ENCODE assay signal across 16 mouse cellular contexts in the genomic region with DNA sequence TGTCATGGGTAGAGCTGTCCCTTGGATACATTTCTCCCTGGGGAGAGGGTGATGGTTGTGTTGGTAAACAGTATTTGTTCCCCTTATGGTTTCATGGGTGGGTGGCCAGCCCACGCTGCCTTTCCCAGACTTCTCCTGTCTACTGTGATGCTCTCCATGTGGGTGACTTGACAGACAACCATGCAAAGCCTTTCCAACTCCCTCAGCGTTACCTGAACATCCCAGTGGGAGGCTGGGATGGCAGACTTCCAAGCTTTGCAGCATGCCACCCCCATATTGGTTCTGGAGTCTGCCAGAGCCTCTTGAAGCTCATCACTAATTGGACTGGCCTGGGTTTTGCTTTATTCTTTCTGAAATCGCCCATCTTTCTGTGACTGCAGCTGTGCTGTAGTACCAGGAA.
DNase-seq lines count a peak whose midpoint lies in the region; ATAC-seq lines count a peak whose summit lies in the region.
"Had no signal": no experiment of that assay in that cellular context is flagged by ENCODE, and none has a peak within 500 bp of the region (broad histone marks: within the 10 kb centered on the region; RNA-seq: fewer than 3 reads in every experiment).

No protein-coding gene starts in this region.

- no peak overlapping the region for H3K27ac ChIP-seq in hindbrain, embryonic 16.5 days (ENCODE audit: low read depth, low read length)
- H3K27ac ChIP-seq in midbrain, embryonic 14.5 days (replicated peaks; ENCODE audit: low read depth, low read length) = no peak overlapping the region
- no peak overlapping the region for H3K27ac ChIP-seq in kidney, embryonic 14.5 days (ENCODE audit: low read depth, low read length)
- H3K27ac ChIP-seq: forebrain, embryonic 15.5 days; heart, embryonic 15.5 days; hindbrain, embryonic 13.5 days; liver, embryonic 15.5 days had no signal

- 73% methylated on average over 3 of the region's 3 CpGs for WGBS in hindbrain, embryonic 16.5 days
- WGBS in midbrain, embryonic 14.5 days = 63% methylated on average over 3 of the region's 3 CpGs
- WGBS in kidney, embryonic 14.5 days = 81% methylated on average over 3 of the region's 3 CpGs

- ATAC-seq in hindbrain, embryonic 16.5 days = no peak
- ATAC-seq in midbrain, embryonic 14.5 days (ENCODE audit: low FRiP score, low TSS enrichment) = no peak
- no peak for ATAC-seq in kidney, embryonic 14.5 days (ENCODE audit: low FRiP score, low TSS enrichment)
- ATAC-seq: forebrain, embryonic 15.5 days had no signal

- H3K36me3 ChIP-seq in hindbrain, embryonic 16.5 days (ENCODE audit: control insufficient read depth, insufficient read depth, low read length) = no peaks in the 10 kb centered on the region
- no peaks in the 10 kb centered on the region for H3K36me3 ChIP-seq in midbrain, embryonic 14.5 days (ENCODE audit: control insufficient read depth, insufficient read depth, low read length)
- H3K36me3 ChIP-seq in kidney, embryonic 14.5 days (ENCODE audit: control insufficient read depth, insufficient read depth, low read length) = no peaks in the 10 kb centered on the region
- H3K36me3 ChIP-seq: forebrain, embryonic 15.5 days; heart, embryonic 15.5 days; hindbrain, embryonic 13.5 days; liver, embryonic 15.5 days had no signal

- no peaks in the 10 kb centered on the region for H3K9me3 ChIP-seq in hindbrain, embryonic 16.5 days (ENCODE audit: control insufficient read depth, low read length)
- H3K9me3 ChIP-seq in midbrain, embryonic 14.5 days (ENCODE audit: control insufficient read depth, low read length) = no peaks in the 10 kb centered on the region
- no peaks in the 10 kb centered on the region for H3K9me3 ChIP-seq in kidney, embryonic 14.5 days (ENCODE audit: control insufficient read depth, low read length)
- H3K9me3 ChIP-seq: forebrain, embryonic 15.5 days; heart, embryonic 15.5 days; hindbrain, embryonic 13.5 days; liver, embryonic 15.5 days had no signal

- DNase-seq in brain, adult 2 months (ENCODE audit: low read depth, low spot score) = peak; percentile 92
- DNase-seq in frontal cortex, postnatal 25 days (ENCODE audit: low spot score in 2 of 2) = peak; percentile 39 to 59
- peak; percentile 28 to 40 for DNase-seq in layer of hippocampus, postnatal 25 days (ENCODE audit: extremely low spot score in 1 of 2, low spot score in 1 of 2)
- peak; percentile 87 for DNase-seq in right cerebral cortex, adult 18-20 months
- DNase-seq in midbrain, embryonic 14.5 days = no peak
- DNase-seq in retina, postnatal 1 day = no peak
- DNase-seq: cerebellum, adult 11-12 months; gastrocnemius, postnatal 36 days; kidney, adult 18-20 months; thymus, adult 2 months had no signal

- H3K4me2 ChIP-seq in hindbrain, embryonic 16.5 days (ENCODE audit: low read length) = no peak overlapping the region
- no peak overlapping the region for H3K4me2 ChIP-seq in midbrain, embryonic 14.5 days (ENCODE audit: low read length)
- no peak overlapping the region for H3K4me2 ChIP-seq in kidney, embryonic 14.5 days (replicated peaks; ENCODE audit: low read depth, low read length)
- H3K4me2 ChIP-seq: forebrain, embryonic 15.5 days; heart, embryonic 15.5 days; hindbrain, embryonic 13.5 days; liver, embryonic 15.5 days had no signal

- H3K27me3 ChIP-seq in hindbrain, embryonic 16.5 days (replicated peaks; ENCODE audit: control insufficient read depth, insufficient read depth, low read length) = no peaks in the 10 kb centered on the region
- H3K27me3 ChIP-seq in midbrain, embryonic 14.5 days (ENCODE audit: control insufficient read depth, insufficient read depth, low read length) = no peaks in the 10 kb centered on the region
- H3K27me3 ChIP-seq in kidney, embryonic 14.5 days (ENCODE audit: control insufficient read depth, insufficient read depth, low read length) = no peaks in the 10 kb centered on the region
- H3K27me3 ChIP-seq: forebrain, embryonic 15.5 days; heart, embryonic 15.5 days; liver, embryonic 15.5 days had no signal

- H3K9ac ChIP-seq in hindbrain, embryonic 16.5 days (ENCODE audit: low read depth, low read length) = no peak overlapping the region
- no peak overlapping the region for H3K9ac ChIP-seq in midbrain, embryonic 14.5 days (replicated peaks; ENCODE audit: low read length)
- H3K9ac ChIP-seq in kidney, embryonic 14.5 days (ENCODE audit: low read depth, low read length) = no peak overlapping the region
- H3K9ac ChIP-seq: forebrain, embryonic 15.5 days; heart, embryonic 15.5 days; hindbrain, embryonic 13.5 days; liver, embryonic 15.5 days had no signal

- H3K4me3 ChIP-seq in hindbrain, embryonic 16.5 days (ENCODE audit: low read length) = no peak overlapping the region
- H3K4me3 ChIP-seq in midbrain, embryonic 14.5 days (replicated peaks; ENCODE audit: low read depth, low read length) = no peak overlapping the region
- H3K4me3 ChIP-seq in kidney, embryonic 14.5 days (ENCODE audit: low read length) = no peak overlapping the region
- H3K4me3 ChIP-seq: forebrain, embryonic 15.5 days; heart, embryonic 15.5 days; hindbrain, embryonic 13.5 days; liver, embryonic 15.5 days had no signal

- H3K4me1 ChIP-seq in hindbrain, embryonic 16.5 days (ENCODE audit: control insufficient read depth, insufficient read depth, low read depth, low read length) = peaks cover 1% of the 10 kb centered on the region; the same call in 1 of the 2 replicates
- H3K4me1 ChIP-seq in midbrain, embryonic 14.5 days (ENCODE audit: control insufficient read depth, insufficient read depth, low read length) = no peaks in the 10 kb centered on the region
- H3K4me1 ChIP-seq in kidney, embryonic 14.5 days (ENCODE audit: control insufficient read depth, insufficient read depth, low read length) = no peaks in the 10 kb centered on the region
- H3K4me1 ChIP-seq: forebrain, embryonic 15.5 days; heart, embryonic 15.5 days had no signal

Comparison
In these comparisons a context has a peak if more than half of its experiments do, and no peak if none do; other contexts are left out.
1. DNase-seq: peak in brain, adult 2 months (single experiment), frontal cortex, postnatal 25 days (2 of 2), layer of hippocampus, postnatal 25 days (2 of 2) and right cerebral cortex, adult 18-20 months (single experiment); none in midbrain, embryonic 14.5 days (single experiment) and retina, postnatal 1 day (single experiment).